Mouse (Mus musculus) liver, embryonic 15.5 days (tissue): ENCODE data around the gene Lama2. TPM values are rescaled to one million over a fixed set of nuclear protein-coding genes. Genes with fewer than 3 reads are reported as not detected.
"Not testable (repeated sequence)": the region's sequence is repeated elsewhere in the genome, so short reads cannot be mapped to it uniquely, and the experiment has no call there.

Source experiments
- ATAC-seq: fragments of 200-750 bp; cut with Nextera tagmentation; 2 replicates; pipeline ENCODE4 v1.8.0; 2017; ENCODE audit warnings: moderate number of reproducible peaks, mild to moderate bottlenecking, moderate library complexity; ENCODE audit not compliant: insufficient read depth
- H3K27ac ChIP-seq: fragments of 300-500 bp; sonication (generic); replicated peaks from 2 replicates; pipeline ENCODE4 v1.5.1; 2015; ENCODE audit warnings: mild to moderate bottlenecking, inconsistent platforms
- H3K27me3 ChIP-seq: fragments of 300-500 bp; sonication (generic); 2 replicates; pipeline ENCODE4 v1.6.1; 2015; ENCODE audit warnings: mild to moderate bottlenecking, inconsistent platforms
- H3K36me3 ChIP-seq: fragments of 300-500 bp; sonication (generic); replicated peaks from 2 replicates; pipeline ENCODE4 v1.6.1; 2015; ENCODE audit warnings: moderate library complexity, mild to moderate bottlenecking, inconsistent platforms
- H3K4me1 ChIP-seq: fragments of 300-500 bp; sonication (generic); replicated peaks from 2 replicates; pipeline ENCODE4 v1.6.1; 2015; ENCODE audit warnings: inconsistent platforms
- H3K4me2 ChIP-seq: fragments of 300-500 bp; sonication (generic); 2 replicates; pipeline ENCODE4 v1.6.1; 2015; ENCODE audit warnings: moderate library complexity, mild to moderate bottlenecking, inconsistent platforms
- H3K4me3 ChIP-seq: fragments of 300-500 bp; sonication (generic); replicated peaks from 2 replicates; pipeline ENCODE4 v1.5.1; 2015; ENCODE audit warnings: mild to moderate bottlenecking, inconsistent platforms
- H3K9ac ChIP-seq: fragments of 300-500 bp; sonication (generic); 2 replicates; pipeline ENCODE4 v1.6.1; 2015; ENCODE audit warnings: moderate library complexity, mild to moderate bottlenecking, inconsistent platforms
- H3K9me3 ChIP-seq: fragments of 300-500 bp; sonication (generic); replicated peaks from 2 replicates; pipeline ENCODE4 v1.6.1; 2016; ENCODE audit warnings: inconsistent platforms
- WGBS: fragments of 180-500 bp; shearing (Covaris S2); methylation state at CpG from one replicate; pipeline ENCODE4 v1.1.7; 2015; ENCODE audit warnings: mixed read lengths; ENCODE audit not compliant: insufficient replicate concordance; 5-methylcytosine and 5-hydroxymethylcytosine counted together
- polyA plus RNA-seq: library from polyadenylated mRNA; unstranded; fragments of >200 nt; fragmentation: Nextera tagmentation; extraction: Ambion mirVana; gene quantifications from 2 replicates; pipeline ENCODE4 v1.2.1, GENCODE M21; 2015

The Lama2 gene
- polyA plus RNA-seq, 1 experiment from 2014 or later: 0.51 TPM

- no peaks in the 10 kb centered on the region for H3K9me3 ChIP-seq
- H3K27me3 ChIP-seq: no peaks in the 10 kb centered on the region
- no peak overlapping the region for H3K4me3 ChIP-seq
- H3K4me1 ChIP-seq: peaks cover under 1% of the 10 kb centered on the region; the same call in 1 of the 2 replicates
- no peak overlapping the region for H3K27ac ChIP-seq
- no peak overlapping the region for H3K9ac ChIP-seq
- no peaks in the 10 kb centered on the region for H3K36me3 ChIP-seq
- no peak for ATAC-seq
- WGBS: 67% methylated on average over 2 of the region's 2 CpGs
- no peak overlapping the region for H3K4me2 ChIP-seq
Observed at GRCm38 (mm10) chr10:27001554-27002178, 617.9 kb downstream of the Lama2 start.

- H3K4me2 ChIP-seq: no peak overlapping the region
Observed at GRCm38 (mm10) chr10:26996684-26997083, 622.9 kb downstream of the Lama2 start.

GRCm38 (mm10) chr10:26995987-26996386, 623.6 kb downstream of the Lama2 start:
- H3K27ac ChIP-seq: no peak overlapping the region
- no peak overlapping the region for H3K4me2 ChIP-seq

More at GRCm38 (mm10) chr10:26996684-26997083, 622.9 kb downstream of the Lama2 start:
- Histone ChIP-seq H3K9ac (no peak overlapping the region), H3K36me3 (no peaks in the 10 kb centered on the region), H3K4me1 (peaks cover 8% of the 10 kb centered on the region), H3K9me3 (no peaks in the 10 kb centered on the region), H3K27me3 (no peaks in the 10 kb centered on the region), H3K4me3 (no peak overlapping the region), H3K27ac (no peak overlapping the region)
- no peak for ATAC-seq

GRCm38 (mm10) chr10:26995182-26995975, 624.2 kb downstream of the Lama2 start:
- H3K27ac ChIP-seq: no peak overlapping the region
- no peaks in the 10 kb centered on the region for H3K9me3 ChIP-seq
- peaks cover 8% of the 10 kb centered on the region for H3K4me1 ChIP-seq
- no peak overlapping the region for H3K4me3 ChIP-seq
- WGBS: 67% methylated on average over 8 of the region's 8 CpGs
- no peak overlapping the region for H3K4me2 ChIP-seq
- ATAC-seq: no peak
- H3K36me3 ChIP-seq: no peaks in the 10 kb centered on the region
- no peaks in the 10 kb centered on the region for H3K27me3 ChIP-seq
- H3K9ac ChIP-seq: no peak overlapping the region

More at GRCm38 (mm10) chr10:26995987-26996386, 623.6 kb downstream of the Lama2 start:
- H3K27me3 ChIP-seq: no peaks in the 10 kb centered on the region
- no peak overlapping the region for H3K9ac ChIP-seq
- peaks cover 8% of the 10 kb centered on the region for H3K4me1 ChIP-seq
- no peaks in the 10 kb centered on the region for H3K9me3 ChIP-seq
- ATAC-seq: no peak
- no peaks in the 10 kb centered on the region for H3K36me3 ChIP-seq
- 16% methylated on average over 6 of the region's 6 CpGs for WGBS
- no peak overlapping the region for H3K4me3 ChIP-seq

GRCm38 (mm10) chr10:26993971-26994761, 625.4 kb downstream of the Lama2 start:
- H3K9ac ChIP-seq: no peak overlapping the region
- no peaks in the 10 kb centered on the region for H3K9me3 ChIP-seq
- H3K36me3 ChIP-seq: no peaks in the 10 kb centered on the region
- H3K4me1 ChIP-seq: peaks cover 8% of the 10 kb centered on the region
- 55% methylated on average over 8 of the region's 8 CpGs for WGBS
- H3K4me2 ChIP-seq: no peak overlapping the region
- no peak overlapping the region for H3K4me3 ChIP-seq
- no peak overlapping the region for H3K27ac ChIP-seq
- no peaks in the 10 kb centered on the region for H3K27me3 ChIP-seq
- ATAC-seq: no peak

GRCm38 (mm10) chr10:26985451-26985850, 634.1 kb downstream of the Lama2 start:
- ATAC-seq: no peak
- Histone ChIP-seq H3K36me3 (no peaks in the 10 kb centered on the region), H3K9ac (no peak overlapping the region), H3K4me2 (no peak overlapping the region), H3K4me1 (no peaks in the 10 kb centered on the region), H3K27me3 (no peaks in the 10 kb centered on the region), H3K27ac (no peak overlapping the region), H3K4me3 (no peak overlapping the region), H3K9me3 (no peaks in the 10 kb centered on the region)
- WGBS: 27% methylated on average over 1 of the region's 1 CpGs

GRCm38 (mm10) chr10:26984082-26984481, 635.5 kb downstream of the Lama2 start:
- WGBS: 67% methylated on average over 5 of the region's 5 CpGs
- H3K9me3 ChIP-seq, H3K9ac ChIP-seq, H3K4me2 ChIP-seq, H3K4me3 ChIP-seq, H3K36me3 ChIP-seq, H3K4me1 ChIP-seq, ATAC-seq, H3K27ac ChIP-seq, H3K27me3 ChIP-seq: not testable (repeated sequence)

GRCm38 (mm10) chr10:26983583-26983982, 636.0 kb downstream of the Lama2 start:
- no peak for ATAC-seq
- no peak overlapping the region for H3K9ac ChIP-seq
- no peaks in the 10 kb centered on the region for H3K27me3 ChIP-seq
- H3K27ac ChIP-seq: no peak overlapping the region
- no peaks in the 10 kb centered on the region for H3K9me3 ChIP-seq
- WGBS: 70% methylated on average over 1 of the region's 1 CpGs
- no peaks in the 10 kb centered on the region for H3K36me3 ChIP-seq
- no peak overlapping the region for H3K4me2 ChIP-seq
- no peaks in the 10 kb centered on the region for H3K4me1 ChIP-seq
- H3K4me3 ChIP-seq: no peak overlapping the region

- Histone ChIP-seq H3K4me3 (no peak overlapping the region), H3K27ac (no peak overlapping the region), H3K36me3 (no peaks in the 10 kb centered on the region), H3K27me3 (no peaks in the 10 kb centered on the region), H3K9ac (no peak overlapping the region), H3K9me3 (no peaks in the 10 kb centered on the region), H3K4me2 (no peak overlapping the region), H3K4me1 (no peaks in the 10 kb centered on the region)
- no peak for ATAC-seq
- 74% methylated on average over 2 of the region's 2 CpGs for WGBS
Observed at GRCm38 (mm10) chr10:26982621-26983020, 636.9 kb downstream of the Lama2 start.

- H3K4me1 ChIP-seq: peaks cover 18% of the 10 kb centered on the region
- WGBS: 46% methylated on average over 3 of the region's 3 CpGs
- no peaks in the 10 kb centered on the region for H3K27me3 ChIP-seq
- no peak overlapping the region for H3K4me3 ChIP-seq
- no peak overlapping the region for H3K4me2 ChIP-seq
- no peak overlapping the region for H3K27ac ChIP-seq
- no peaks in the 10 kb centered on the region for H3K9me3 ChIP-seq
- H3K9ac ChIP-seq: no peak overlapping the region
- no peaks in the 10 kb centered on the region for H3K36me3 ChIP-seq
- no peak for ATAC-seq
Observed at GRCm38 (mm10) chr10:26975372-26975771, 644.2 kb downstream of the Lama2 start.

- Histone ChIP-seq H3K9ac (no peak overlapping the region), H3K4me3 (no peak overlapping the region), H3K27ac (no peak overlapping the region), H3K9me3 (no peaks in the 10 kb centered on the region), H3K4me2 (no peak overlapping the region), H3K27me3 (no peaks in the 10 kb centered on the region), H3K4me1 (peaks cover 18% of the 10 kb centered on the region), H3K36me3 (no peaks in the 10 kb centered on the region)
- peak; percentile 92 for ATAC-seq
- WGBS: 23% methylated on average over 1 of the region's 1 CpGs
Observed at GRCm38 (mm10) chr10:26974224-26974623, 645.3 kb downstream of the Lama2 start.
